Mouse (Mus musculus): ENCODE data around the gene Herc6.

DNA sequence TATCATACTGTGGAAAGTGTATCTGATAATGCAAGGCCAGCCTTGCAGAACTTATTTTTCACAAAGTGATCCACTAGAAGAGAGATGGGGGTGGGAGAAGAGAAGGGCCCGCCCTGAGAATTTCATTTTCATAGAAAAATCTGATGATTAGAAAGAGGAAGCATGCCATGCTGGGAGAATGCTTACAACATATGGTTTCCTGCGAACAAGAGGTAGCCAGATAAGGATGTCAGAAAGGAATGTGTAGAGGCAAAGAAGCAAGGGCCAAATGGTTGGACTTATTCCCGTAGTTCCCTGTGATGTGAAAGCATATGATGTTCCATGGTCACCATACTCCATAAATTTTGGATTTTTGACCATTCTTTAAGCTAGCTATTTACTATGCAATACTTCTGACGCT, 80.5 kb downstream of the Herc6 start:
- TF ChIP-seq EP300 (IDR thresholded peaks at IDR 0.05; ENCODE audit: low read depth): no peak
- no peak for TF ChIP-seq CTCF (IDR thresholded peaks at IDR 0.05; ENCODE audit: low read depth)

Measured in liver, postnatal 0 days (tissue).